Mouse (Mus musculus): ENCODE results near the gene Fndc5. TPM values are rescaled to one million over a fixed set of nuclear protein-coding genes. Genes with fewer than 3 reads are reported as not detected.

Fndc5 gene
- 10 to 100 TPM; 19.5 to 34.9 TPM for total RNA-seq (2021)
- long read RNA-seq, experiment 1, transcript Fndc5-201 (6 exons, 2,763 nt): major isoform, 22 of 33 reads
- long read RNA-seq, experiment 1, partial matches to known transcripts: 2 of 33 reads
- long read RNA-seq, experiment 1, other reads (novel, unspliced or antisense): 9 of 33 reads
- long read RNA-seq, experiment 2, transcript Fndc5-201 (6 exons, 2,763 nt): major isoform, 24 of 47 reads
- long read RNA-seq, experiment 2, partial matches to known transcripts: 1 of 47 reads
- long read RNA-seq, experiment 2, other reads (novel, unspliced or antisense): 22 of 47 reads

GRCm38 (mm10) chr4:129136579-129137391 is at the start of gene Fndc5:
Fndc5 (plus strand) TSS chr4:129136999.
- DNase-seq: peak; percentile 51

GRCm38 (mm10) chr4:129087850-129088249 is 48.9 kb upstream of the Fndc5 start:
- no peak for DNase-seq

- DNase-seq: no peak
Measured at GRCm38 (mm10) chr4:129095276-129095675, 41.5 kb upstream of the Fndc5 start.

- DNase-seq: no peak
Measured at GRCm38 (mm10) chr4:129097006-129097405, 39.8 kb upstream of the Fndc5 start.

- DNase-seq: no peak
Measured at GRCm38 (mm10) chr4:129102133-129102829, 34.5 kb upstream of the Fndc5 start.

- no peak for DNase-seq
Measured at GRCm38 (mm10) chr4:129105356-129105755, 31.4 kb upstream of the Fndc5 start, which contains the start of gene Tmem54. Tmem54 (plus strand) TSS chr4:129105548.

- DNase-seq: no peak
Measured at GRCm38 (mm10) chr4:129106073-129106472, 30.7 kb upstream of the Fndc5 start.

GRCm38 (mm10) chr4:129107348-129107899 is 29.4 kb upstream of the Fndc5 start:
- DNase-seq: no peak

GRCm38 (mm10) chr4:129108624-129109023 is 28.2 kb upstream of the Fndc5 start:
- DNase-seq: no peak

- no peak for DNase-seq
Measured at GRCm38 (mm10) chr4:129110804-129111203, 26.0 kb upstream of the Fndc5 start.

- no peak for DNase-seq
Measured at GRCm38 (mm10) chr4:129111350-129111749, 25.4 kb upstream of the Fndc5 start.

- DNase-seq: no peak
Measured at GRCm38 (mm10) chr4:129112231-129112630, 24.6 kb upstream of the Fndc5 start.

GRCm38 (mm10) chr4:129113083-129113988 is 23.5 kb upstream of the Fndc5 start:
- DNase-seq: peak; percentile 69

GRCm38 (mm10) chr4:129116703-129117102 is 20.1 kb upstream of the Fndc5 start:
- no peak for DNase-seq

GRCm38 (mm10) chr4:129117720-129118510 is 18.9 kb upstream of the Fndc5 start:
- no peak for DNase-seq

GRCm38 (mm10) chr4:129119708-129120107 is 17.1 kb upstream of the Fndc5 start:
- no peak for DNase-seq

- peak; percentile 89 for DNase-seq
Measured at GRCm38 (mm10) chr4:129120520-129121445, 16.0 kb upstream of the Fndc5 start.

- no peak for DNase-seq
Measured at GRCm38 (mm10) chr4:129121569-129122086, 15.2 kb upstream of the Fndc5 start, which contains the start of gene Hpca. Hpca (minus strand) TSS chr4:129122036.

- no peak for DNase-seq
Measured at GRCm38 (mm10) chr4:129122107-129122506, 14.7 kb upstream of the Fndc5 start.

Measured in adrenal gland, postnatal 10 days (tissue).